Mouse (Mus musculus) CH12.LX (cell line): ENCODE measurements around the gene Myocos. TPM values are rescaled to one million over a fixed set of nuclear protein-coding genes. Genes with fewer than 3 reads are reported as not detected.

Experiments used
- DNase-seq: peaks from one replicate; pipeline ENCODE4 v3.0.0-alpha.2; 2013; ENCODE audit errors: extremely low read depth
- H3K27ac ChIP-seq: 2 replicates; pipeline ENCODE4 v1.5.1; 2012; ENCODE audit warnings: low read depth, mild to moderate bottlenecking, control low read depth, moderate library complexity; ENCODE audit not compliant: insufficient read depth
- H3K27me3 ChIP-seq: replicated peaks from 2 replicates; pipeline ENCODE3; 2012; ENCODE audit warnings: inconsistent platforms
- H3K36me3 ChIP-seq, 2 experiments: replicated peaks in 1 of 2; 2 replicates each; pipeline versions ENCODE3 to v1.6.1; 2012; ENCODE audit warnings: inconsistent platforms in 1 of 2, low read length in 1 of 2, mild to moderate bottlenecking in 1 of 2, mixed read lengths in 1 of 2, moderate library complexity in 1 of 2; ENCODE audit not compliant: control insufficient read depth in 1 of 2, insufficient read depth in 1 of 2
- H3K4me1 ChIP-seq, 2 experiments: 2 replicates each; pipeline ENCODE4 v1.6.1; 2012; ENCODE audit warnings: inconsistent platforms in 1 of 2, moderate library complexity in 1 of 2; ENCODE audit not compliant: insufficient read depth in 2 of 2, control insufficient read depth in 1 of 2
- H3K4me2 ChIP-seq: 2 replicates; pipeline ENCODE4 v1.6.1; 2012; ENCODE audit warnings: low read depth, mild to moderate bottlenecking, control low read depth; ENCODE audit not compliant: poor library complexity, insufficient read depth, severe bottlenecking
- H3K4me3 ChIP-seq, 3 experiments: fragments of 150-350 bp in 1 of 3; sonication (generic) in 1 of 3; replicated peaks in 1 of 3; 2 replicates each; pipeline versions ENCODE3 to v1.5.1; 2011 to 2012; ENCODE audit warnings: low read depth in 2 of 3, low read length in 2 of 3, mild to moderate bottlenecking in 2 of 3, moderate library complexity in 2 of 3, control low read depth in 1 of 3, improper control_type of control experiment in 1 of 3, inconsistent platforms in 1 of 3, mixed read lengths in 1 of 3; ENCODE audit not compliant: poor library complexity in 1 of 3
- H3K79me2 ChIP-seq: replicated peaks from 2 replicates; pipeline ENCODE4 v1.6.1; 2012; ENCODE audit warnings: mild to moderate bottlenecking, moderate library complexity; ENCODE audit not compliant: control insufficient read depth, poor library complexity, insufficient read depth, severe bottlenecking; ENCODE audit errors: extremely low read depth
- H3K9ac ChIP-seq: 2 replicates; pipeline ENCODE4 v1.6.1; 2012; ENCODE audit warnings: low read depth, mild to moderate bottlenecking, control low read depth, moderate library complexity; ENCODE audit not compliant: insufficient read depth
- H3K9me3 ChIP-seq: replicated peaks from 2 replicates; pipeline ENCODE3; 2012; ENCODE audit warnings: low read length, inconsistent platforms, mixed read lengths
- CHD2 ChIP-seq: IDR thresholded peaks from 2 replicates; pipeline ENCODE4 v1.6.1; 2011; ENCODE audit warnings: low read length, improper control_type of control experiment
- CTCF ChIP-seq, 2 experiments: IDR thresholded peaks in 1 of 2; conservative IDR thresholded peaks in 1 of 2; 2 replicates each; pipeline ENCODE4 v1.5.1; 2011 to 2012; ENCODE audit warnings: low read depth in 2 of 2, low read length in 2 of 2, improper control_type of control experiment in 1 of 2, inconsistent platforms in 1 of 2, mild to moderate bottlenecking in 1 of 2, moderate library complexity in 1 of 2
- EP300 ChIP-seq: IDR thresholded peaks from 2 replicates; pipeline ENCODE4 v1.6.1; 2011; ENCODE audit warnings: low read length, improper control_type of control experiment
- HCFC1 ChIP-seq: IDR thresholded peaks from 2 replicates; pipeline ENCODE4 v1.6.1; 2012; ENCODE audit warnings: low read depth, mild to moderate bottlenecking, inconsistent platforms, low read length, improper control_type of control experiment
- JUN ChIP-seq: IDR thresholded peaks from 2 replicates; pipeline ENCODE4 v1.6.1; 2011; ENCODE audit warnings: low read depth, mild to moderate bottlenecking, low read length, improper control_type of control experiment, moderate library complexity; ENCODE audit not compliant: insufficient read depth
- KAT2A ChIP-seq: IDR thresholded peaks from 2 replicates; pipeline ENCODE4 v1.6.1; 2012; ENCODE audit warnings: low read length, improper control_type of control experiment, inconsistent platforms; ENCODE audit not compliant: insufficient replicate concordance
- MAZ ChIP-seq: IDR thresholded peaks from 2 replicates; pipeline ENCODE4 v1.6.1; 2012; ENCODE audit warnings: low read depth, mild to moderate bottlenecking, inconsistent platforms, low read length, improper control_type of control experiment, moderate library complexity
- MEF2A ChIP-seq: IDR thresholded peaks from 2 replicates; pipeline ENCODE4 v1.6.1; 2014; ENCODE audit warnings: low read depth, mild to moderate bottlenecking, inconsistent platforms, low read length, improper control_type of control experiment, borderline replicate concordance
- MXI1 ChIP-seq: IDR thresholded peaks from 2 replicates; pipeline ENCODE4 v1.6.1; 2011; ENCODE audit warnings: mild to moderate bottlenecking, low read depth, low read length, improper control_type of control experiment
- PAX5 ChIP-seq: IDR thresholded peaks from 2 replicates; pipeline ENCODE4 v1.6.1; 2012; ENCODE audit warnings: low read length, inconsistent platforms, mixed read lengths
- POLR2A ChIP-seq: IDR thresholded peaks from 2 replicates; pipeline ENCODE4 v1.6.1; 2011; ENCODE audit warnings: low read depth, mild to moderate bottlenecking, improper control_type of control experiment, low read length
- POLR2AphosphoS2 ChIP-seq: IDR thresholded peaks from 2 replicates; pipeline ENCODE4 v1.6.1; 2011; ENCODE audit warnings: low read depth, low read length, improper control_type of control experiment
- RAD21 ChIP-seq: IDR thresholded peaks from 2 replicates; pipeline ENCODE4 v1.6.1; 2011; ENCODE audit warnings: low read depth, mild to moderate bottlenecking, low read length, improper control_type of control experiment, moderate library complexity
- RCOR1 ChIP-seq: conservative IDR thresholded peaks from 2 replicates; pipeline ENCODE4 v1.6.1; 2012; ENCODE audit warnings: low read depth, mild to moderate bottlenecking, inconsistent platforms, low read length, improper control_type of control experiment
- SIN3A ChIP-seq: IDR thresholded peaks from 2 replicates; pipeline ENCODE4 v1.6.1; 2012; ENCODE audit warnings: low read length, improper control_type of control experiment, inconsistent platforms
- TBP ChIP-seq: conservative IDR thresholded peaks from 2 replicates; pipeline ENCODE4 v1.6.1; 2011; ENCODE audit warnings: low read depth, low read length, improper control_type of control experiment
- TCF12 ChIP-seq: IDR thresholded peaks from 2 replicates; pipeline ENCODE4 v1.6.1; 2014; ENCODE audit warnings: low read depth, mild to moderate bottlenecking, inconsistent platforms, low read length, improper control_type of control experiment
- USF2 ChIP-seq: conservative IDR thresholded peaks from 2 replicates; pipeline ENCODE4 v1.6.1; 2011; ENCODE audit warnings: low read depth, low read length, improper control_type of control experiment
- ZMIZ1 ChIP-seq: IDR thresholded peaks from 2 replicates; pipeline ENCODE4 v1.6.1; 2012; ENCODE audit warnings: low read depth, mild to moderate bottlenecking, inconsistent platforms, low read length, improper control_type of control experiment
- dilution Hi-C: fragments of 300-500 bp; cut with MboI; formaldehyde crosslinking; loops from 2 replicates; pipeline ENCODE4 v1.14.3; 2020; ENCODE audit warnings: low sequenced_read_pairs; ENCODE audit not compliant: extremely low pct_unique_long_range_greater_than_20kb, extremely low pct_ligation_motif_present
- in situ Hi-C: fragments of 300-500 bp; cut with MboI; formaldehyde crosslinking; loops from 3 replicates; pipeline ENCODE4 v1.14.3; 2019; ENCODE audit warnings: low sequenced_read_pairs, low pct_ligation_motif_present, low pct_unique_long_range_greater_than_20kb, mixed read lengths
- polyA plus RNA-seq: library from polyadenylated mRNA; unstranded; fragments of >175 nt; gene quantifications from 2 replicates; pipeline ENCODE4 v1.2.1, GENCODE M21; 2012; ENCODE audit warnings: low read depth; ENCODE audit not compliant: insufficient read length
- total RNA-seq, 2 experiments: library from RNA; depleted of rRNA; stranded (reverse); fragments of 300-350 nt in 1 of 2; fragments of >200 nt in 1 of 2; gene quantifications; 2 replicates each; pipeline ENCODE4 v1.2.3; 2012 to 2014

Gene Myocos
- total and polyA plus RNA-seq, 3 experiments, result not detected

DNA sequence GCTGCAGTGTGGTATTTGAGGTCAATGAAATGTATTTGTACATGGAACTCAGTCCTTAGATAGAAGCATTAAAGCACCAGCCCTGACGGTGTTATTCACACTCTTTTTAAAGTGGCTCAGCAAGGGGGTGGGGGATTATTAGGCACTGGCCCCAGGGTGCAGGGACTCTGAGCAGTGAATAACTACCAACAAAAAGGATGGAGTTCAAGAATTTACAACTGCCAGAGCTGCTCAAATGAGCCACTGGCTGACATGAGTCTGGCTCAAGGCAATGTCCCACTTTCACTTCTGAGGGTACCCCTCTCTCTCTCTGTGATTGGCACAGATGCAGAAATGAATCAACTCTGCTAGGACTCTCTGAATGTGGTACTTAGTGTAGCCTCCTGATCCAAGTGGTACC is 49.9 kb downstream of the Myocos start:
- DNase-seq, result no peak
- H3K36me3 ChIP-seq, result peaks cover 3 to 25% of the 10 kb centered on the region in 2 experiments
- peaks cover 0 to 14% of the 10 kb centered on the region in 2 experiments; a peak in 2 of 4 replicates for H3K4me1 ChIP-seq
- H3K79me2 ChIP-seq, result no peaks in the 10 kb centered on the region
- H3K27me3 ChIP-seq, result no peaks in the 10 kb centered on the region
- no peaks in the 10 kb centered on the region for H3K9me3 ChIP-seq
- TF ChIP-seq CTCF (conservative IDR thresholded peaks at IDR 0.05 in 1 of 2, IDR thresholded peaks at IDR 0.05 in 1 of 2; ENCODE audit: low read depth in 2 of 2, low read length in 2 of 2), result no peak
- TF ChIP-seq MXI1, result no peak
- no peak for TF ChIP-seq JUN
- TF ChIP-seq CHD2, result no peak
- TF ChIP-seq POLR2A, result no peak
- no peak for TF ChIP-seq ZMIZ1
- TF ChIP-seq SIN3A, result no peak
- TF ChIP-seq RAD21, result no peak
- TF ChIP-seq MEF2A, result no peak
- no peak for TF ChIP-seq RCOR1
- TF ChIP-seq POLR2AphosphoS2, result no peak
- TF ChIP-seq MAZ, result no peak
- TF ChIP-seq TBP, result no peak
- TF ChIP-seq PAX5, result no peak
- TF ChIP-seq KAT2A, result no peak
- TF ChIP-seq USF2, result no peak
- TF ChIP-seq HCFC1, result no peak
- no peak for TF ChIP-seq TCF12
- TF ChIP-seq EP300, result no peak
- H3K4me3 ChIP-seq, result no peak overlapping the region
- H3K4me2 ChIP-seq, result no peak overlapping the region
- dilution Hi-C loops, result no loop called here
- H3K9ac ChIP-seq, result no peak overlapping the region
- H3K27ac ChIP-seq, result no peak overlapping the region
- in situ Hi-C loops, result no loop called here

DNA sequence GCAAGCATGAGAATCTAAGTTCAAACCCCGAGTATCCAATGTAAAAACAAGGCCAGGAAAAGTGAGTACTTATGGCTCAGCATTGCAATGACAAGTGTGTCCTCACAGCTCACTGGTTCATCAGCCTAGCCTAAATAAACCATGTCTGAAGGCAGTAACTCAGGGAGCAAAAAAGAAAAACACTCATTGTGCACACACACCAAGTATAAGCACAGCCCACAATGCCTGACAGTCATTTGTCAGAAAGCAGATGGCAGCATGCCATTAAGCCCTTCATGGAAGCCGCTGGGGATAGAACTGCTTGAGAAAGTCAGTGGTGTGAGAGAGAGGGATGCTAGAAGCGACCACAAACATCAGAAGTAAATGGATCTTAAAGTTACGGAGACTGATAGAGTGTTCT is 56.7 kb downstream of the Myocos start:
- Histone ChIP-seq H3K27ac (no peak overlapping the region), H3K9me3 (no peaks in the 10 kb centered on the region), H3K4me3 (no peak overlapping the region), H3K4me1 (no peaks in the 10 kb centered on the region), H3K9ac (no peak overlapping the region), H3K36me3 (peaks cover 29 to 85% of the 10 kb centered on the region in 2 experiments), H3K4me2 (no peak overlapping the region), H3K79me2 (no peaks in the 10 kb centered on the region), H3K27me3 (no peaks in the 10 kb centered on the region)
- in situ Hi-C loops, result no loop called here
- TF ChIP-seq POLR2A (no peak), MXI1 (no peak), SIN3A (no peak), POLR2AphosphoS2 (no peak)
- dilution Hi-C loops, result no loop called here
- DNase-seq, result no peak
